Mouse (Mus musculus) heart, postnatal 0 days (tissue): ENCODE data around the gene Nrarp.

Experiments
- CTCF ChIP-seq: IDR thresholded peaks from 2 replicates; pipeline ENCODE4 v1.5.1; 2016; ENCODE audit warnings: antibody characterized with exemption, control low read depth, low read depth
- EP300 ChIP-seq: IDR thresholded peaks from 2 replicates; pipeline ENCODE4 v1.6.1; 2016; ENCODE audit warnings: antibody characterized with exemption, low read depth

DNA sequence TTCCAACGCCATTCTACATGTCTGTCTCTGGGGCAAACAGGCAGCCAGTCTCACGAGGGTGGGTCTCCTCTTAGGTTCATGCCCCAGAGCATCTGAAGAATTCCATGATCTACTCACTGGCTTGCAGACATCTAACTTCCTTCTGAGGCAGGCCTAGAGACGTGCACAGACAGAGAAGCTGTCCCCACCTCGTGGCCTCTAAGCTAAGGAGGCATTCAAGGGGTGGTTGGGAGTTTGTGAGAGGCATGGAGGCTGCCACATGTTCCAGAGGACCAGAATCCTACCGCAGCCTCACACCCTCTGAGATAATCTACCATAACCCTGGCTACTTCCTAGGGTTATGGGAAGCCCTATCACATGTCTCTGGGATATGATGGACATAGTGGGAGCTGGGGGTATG, 13.4 kb downstream of the Nrarp start:
- TF ChIP-seq CTCF (no peak), EP300 (no peak)
